Comparison of ENCODE assay signal across 8 mouse cellular contexts in the genomic region with DNA sequence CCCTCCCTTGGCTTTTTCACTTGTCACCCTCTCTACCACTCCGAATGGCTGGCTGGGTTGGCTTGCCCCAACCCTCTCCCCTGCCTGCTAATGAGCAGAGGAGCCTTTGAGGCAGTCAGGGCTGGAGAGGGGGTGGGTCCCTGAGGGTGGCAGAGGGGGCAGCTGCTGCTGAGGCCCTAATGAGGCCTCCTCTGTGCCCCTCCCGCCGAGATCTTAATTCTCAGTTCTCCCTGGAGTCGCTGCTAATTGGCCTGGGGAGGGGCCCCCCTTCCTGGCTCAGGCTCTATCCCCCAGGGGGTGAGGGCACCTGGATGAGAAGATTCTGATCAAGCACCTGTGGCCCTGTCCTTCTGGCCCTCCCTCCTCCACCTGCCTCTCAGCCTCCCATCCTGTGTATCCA. TPM values are rescaled to one million over a fixed set of nuclear protein-coding genes. Genes with fewer than 3 reads are reported as not detected.
DNase-seq lines count a peak whose midpoint lies in the region; ATAC-seq lines count a peak whose summit lies in the region.

No protein-coding gene starts in this region.

- ATAC-seq in neural tube, embryonic 12.5 days (ENCODE audit: low FRiP score, low read depth) = peak; percentile 28
- no peak for ATAC-seq in limb, embryonic 15.5 days (ENCODE audit: insufficient number of reproducible peaks, low FRiP score, low TSS enrichment, low read depth)
- no peak for ATAC-seq in monocyte, adult 5-6 weeks (replicated peaks; ENCODE audit: insufficient number of reproducible peaks, low FRiP score, low TSS enrichment, poor library complexity, severe bottlenecking)

- no peak overlapping the region for H3K27ac ChIP-seq in neural tube, embryonic 12.5 days
- H3K27ac ChIP-seq in limb, embryonic 15.5 days = no peak overlapping the region

- H3K36me3 ChIP-seq in neural tube, embryonic 12.5 days = no peaks in the 10 kb centered on the region
- H3K36me3 ChIP-seq in limb, embryonic 15.5 days = no peaks in the 10 kb centered on the region

- H3K9me3 ChIP-seq in neural tube, embryonic 12.5 days = no peaks in the 10 kb centered on the region
- no peaks in the 10 kb centered on the region for H3K9me3 ChIP-seq in limb, embryonic 15.5 days

- no peak overlapping the region for H3K4me3 ChIP-seq in neural tube, embryonic 12.5 days
- H3K4me3 ChIP-seq in limb, embryonic 15.5 days = no peak overlapping the region; the same call in 1 of the 2 replicates

- peaks cover 37% of the 10 kb centered on the region for H3K4me1 ChIP-seq in neural tube, embryonic 12.5 days
- peaks cover 57% of the 10 kb centered on the region for H3K4me1 ChIP-seq in limb, embryonic 15.5 days

- peak; percentile 6 for DNase-seq in gastrocnemius, postnatal 25 days
- no peak for DNase-seq in gastrocnemius, adult 18-20 months (ENCODE audit: low spot score)
- DNase-seq in neural tube, embryonic 10.5 days (ENCODE audit: extremely low spot score, low spot score) = no peak
- DNase-seq in gastrocnemius, adult 8-10 months (ENCODE audit: low spot score in 2 of 2) = no peak
- DNase-seq in urinary bladder, postnatal 14 days (ENCODE audit: low spot score) = no peak

- H3K9ac ChIP-seq in neural tube, embryonic 12.5 days = peak overlapping the region; percentile 1; the same call in 1 of the 2 replicates
- H3K9ac ChIP-seq in limb, embryonic 15.5 days = no peak overlapping the region

- H3K4me2 ChIP-seq in neural tube, embryonic 12.5 days (replicated peaks) = peak overlapping the region; percentile 59
- H3K4me2 ChIP-seq in limb, embryonic 15.5 days = peak overlapping the region; percentile 43

- 2% methylated on average over 4 of the region's 4 CpGs for WGBS in neural tube, embryonic 12.5 days
- 2% methylated on average over 4 of the region's 4 CpGs for whole genome bisulfite sequencing in limb, embryonic 15.5 days

- peaks cover 32% of the 10 kb centered on the region for H3K27me3 ChIP-seq in neural tube, embryonic 12.5 days (replicated peaks)
- H3K27me3 ChIP-seq in limb, embryonic 15.5 days = 0 out of 2 replicates have a peak, but pooled peaks cover 6% of the 10 kb centered on the region

RNA-seq across cellular contexts. Expression of a gene that starts 2.7 kb away (rescaled TPM):
- total RNA-seq in gastrocnemius, postnatal 25 days (2021) = not detected
- under 1 TPM; 0.37 to 0.71 TPM for total RNA-seq in gastrocnemius, adult 18-20 months (2021)
- 8.4 and 9.6 TPM in 2 replicates for polyA plus RNA-seq in neural tube, embryonic 12.5 days (2016; fragmentation: Nextera tagmentation; extraction: Ambion mirVana)
- polyA plus RNA-seq in limb, embryonic 15.5 days (2015; fragmentation: Nextera tagmentation; extraction: Ambion mirVana) = 11.8 and 15.0 TPM in 2 replicates
- total RNA-seq in monocyte, adult 5-6 weeks (2017) = not detected in 3 replicates
- under 1 TPM in 1 of 4 experiments, not detected in 3; 0.36 TPM for total RNA-seq in gastrocnemius, adult 8-10 months (2022)

RNA-seq across cellular contexts. Expression of a gene that starts 12.0 kb away (rescaled TPM):
- total RNA-seq in gastrocnemius, postnatal 25 days (2021) = 1 to 10 TPM in 1 of 2 experiments, under 1 TPM in 1; 0.97 to 1.3 TPM
- total RNA-seq in gastrocnemius, adult 18-20 months (2021) = 1 to 10 TPM in 1 of 2 experiments, under 1 TPM in 1; 0.39 to 2.2 TPM
- 1.5 and 3.0 TPM in 2 replicates for polyA plus RNA-seq in neural tube, embryonic 12.5 days (2016; fragmentation: Nextera tagmentation; extraction: Ambion mirVana)
- 4.0 and 5.1 TPM in 2 replicates for polyA plus RNA-seq in limb, embryonic 15.5 days (2015; fragmentation: Nextera tagmentation; extraction: Ambion mirVana)
- total RNA-seq in monocyte, adult 5-6 weeks (2017) = 9.8 to 15.4 TPM (median 14.0 TPM) in 3 replicates
- under 1 TPM; 0.62 to 0.97 (median 0.93) TPM for total RNA-seq in gastrocnemius, adult 8-10 months (2022)

RNA-seq across cellular contexts. Expression of a gene that starts 19.2 kb away (rescaled TPM):
- 1 to 10 TPM; 1.9 to 2.3 TPM for total RNA-seq in gastrocnemius, postnatal 25 days (2021)
- 1 to 10 TPM in 1 of 2 experiments, under 1 TPM in 1; 0.89 to 1.6 TPM for total RNA-seq in gastrocnemius, adult 18-20 months (2021)
- 9.0 and 10.2 TPM in 2 replicates for polyA plus RNA-seq in neural tube, embryonic 12.5 days (2016; fragmentation: Nextera tagmentation; extraction: Ambion mirVana)
- 4.0 TPM in 2 replicates for polyA plus RNA-seq in limb, embryonic 15.5 days (2015; fragmentation: Nextera tagmentation; extraction: Ambion mirVana)
- not detected in 3 replicates for total RNA-seq in monocyte, adult 5-6 weeks (2017)
- total RNA-seq in gastrocnemius, adult 8-10 months (2022) = 1 to 10 TPM in 2 of 4 experiments, under 1 TPM in 2; 0.87 to 1.4 (median 1.1) TPM

RNA-seq across cellular contexts. Expression of a gene that starts 29.6 kb away (rescaled TPM):
- 100 to 1,000 TPM; 257 to 291 TPM for total RNA-seq in gastrocnemius, postnatal 25 days (2021)
- total RNA-seq in gastrocnemius, adult 18-20 months (2021) = 100 to 1,000 TPM; 334 to 349 TPM
- polyA plus RNA-seq in neural tube, embryonic 12.5 days (2016; fragmentation: Nextera tagmentation; extraction: Ambion mirVana) = 213 and 232 TPM in 2 replicates
- polyA plus RNA-seq in limb, embryonic 15.5 days (2015; fragmentation: Nextera tagmentation; extraction: Ambion mirVana) = 85.8 and 99.4 TPM in 2 replicates
- total RNA-seq in monocyte, adult 5-6 weeks (2017) = 169 to 298 TPM (median 195 TPM) in 3 replicates
- 100 to 1,000 TPM; 386 to 534 (median 424) TPM for total RNA-seq in gastrocnemius, adult 8-10 months (2022)

RNA-seq across cellular contexts. Expression of a gene that starts 50.2 kb away (rescaled TPM):
- 1 to 10 TPM; 2.3 to 3.3 TPM for total RNA-seq in gastrocnemius, postnatal 25 days (2021)
- total RNA-seq in gastrocnemius, adult 18-20 months (2021) = under 1 TPM; 0.50 to 0.64 TPM
- 40.2 and 47.5 TPM in 2 replicates for polyA plus RNA-seq in neural tube, embryonic 12.5 days (2016; fragmentation: Nextera tagmentation; extraction: Ambion mirVana)
- 20.2 and 31.1 TPM in 2 replicates for polyA plus RNA-seq in limb, embryonic 15.5 days (2015; fragmentation: Nextera tagmentation; extraction: Ambion mirVana)
- total RNA-seq in monocyte, adult 5-6 weeks (2017) = 0.10 TPM in 1 of 3 replicates, not detected in the others
- under 1 TPM; 0.24 to 0.76 (median 0.41) TPM for total RNA-seq in gastrocnemius, adult 8-10 months (2022)
